Mouse (Mus musculus): Measurements from ENCODE around the gene Gm614. TPM values are rescaled to one million over a fixed set of nuclear protein-coding genes. Genes with fewer than 3 reads are reported as not detected.

Gene Gm614
- polyA plus RNA-seq, 1 experiment: not detected

- 72% methylated on average over 6 of the region's 6 CpGs for WGBS
- no peak for DNase-seq (ENCODE audit: low read depth, low spot score)
Observed at GRCm38 (mm10) chrX:101266631-101267030, 2.8 kb upstream of the Gm614 start.

DNA sequence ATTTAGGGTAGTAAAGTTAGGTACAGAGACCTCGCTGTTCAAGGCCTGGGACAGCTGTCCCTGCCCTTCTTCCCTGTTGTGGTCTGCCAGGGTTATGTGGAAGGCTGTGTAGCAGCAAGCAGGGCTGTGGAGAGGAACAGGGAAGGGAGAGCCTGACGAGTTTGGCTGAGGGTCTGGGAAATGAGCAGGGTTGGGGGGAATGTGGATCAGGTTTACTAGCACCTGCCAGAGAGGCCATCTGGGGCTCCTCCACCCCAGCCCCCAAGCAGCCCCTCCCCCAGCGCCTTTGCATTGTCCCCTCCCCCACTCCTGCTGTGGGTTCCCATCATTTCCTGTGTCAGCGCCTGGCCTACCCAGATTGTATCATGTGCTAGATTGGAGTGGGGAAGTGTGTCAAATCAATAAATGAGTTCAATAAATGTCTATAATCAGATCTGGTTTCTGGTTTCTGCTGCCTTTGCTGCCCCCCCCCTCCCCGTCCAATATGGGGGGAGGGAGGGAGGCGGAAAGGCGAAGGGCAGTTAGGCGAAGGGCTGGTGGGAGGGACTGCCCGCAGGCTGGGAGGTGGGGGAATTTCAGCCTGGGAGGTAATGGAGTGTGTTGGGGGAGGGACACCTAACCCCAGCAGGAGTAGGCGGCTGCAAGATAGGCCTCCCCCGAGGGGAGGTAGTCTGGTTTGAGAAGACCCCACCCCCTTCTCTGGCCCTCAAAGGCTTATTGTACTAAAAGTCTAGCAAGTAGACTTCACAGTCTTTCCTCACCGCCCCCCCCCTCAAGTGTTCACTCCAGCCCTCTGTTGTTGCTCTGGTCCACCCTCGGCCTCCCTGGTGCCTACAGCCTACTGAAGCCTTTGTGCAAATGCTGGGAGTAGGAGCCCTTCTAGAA is 3.1 kb downstream of the Gm614 start:
- no peak for DNase-seq (ENCODE audit: low read depth, low spot score)
- 57% methylated on average over 13 of the region's 13 CpGs for WGBS

DNA sequence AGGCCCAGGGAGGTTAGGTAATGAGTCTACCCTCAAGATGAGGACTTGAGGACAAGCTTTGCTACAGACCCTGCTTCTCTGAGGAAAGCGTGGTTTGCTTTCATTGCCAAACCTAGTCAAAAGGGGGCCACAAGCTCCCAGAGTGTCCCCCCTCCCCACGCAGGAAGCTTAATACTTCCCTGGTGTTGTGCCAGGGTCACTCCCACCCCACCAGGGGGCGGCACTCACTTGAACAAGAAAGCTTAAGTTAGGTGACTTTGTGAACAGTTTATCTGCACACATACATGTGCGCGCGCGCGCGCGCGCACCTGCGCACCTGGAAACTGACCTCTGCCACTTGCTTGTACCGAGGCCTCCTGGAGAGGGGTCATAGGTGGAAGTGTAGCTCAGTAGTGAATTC is 7.2 kb downstream of the Gm614 start:
- WGBS: 86% methylated on average over 13 of the region's 13 CpGs
- DNase-seq (ENCODE audit: low read depth, low spot score): no peak

DNA sequence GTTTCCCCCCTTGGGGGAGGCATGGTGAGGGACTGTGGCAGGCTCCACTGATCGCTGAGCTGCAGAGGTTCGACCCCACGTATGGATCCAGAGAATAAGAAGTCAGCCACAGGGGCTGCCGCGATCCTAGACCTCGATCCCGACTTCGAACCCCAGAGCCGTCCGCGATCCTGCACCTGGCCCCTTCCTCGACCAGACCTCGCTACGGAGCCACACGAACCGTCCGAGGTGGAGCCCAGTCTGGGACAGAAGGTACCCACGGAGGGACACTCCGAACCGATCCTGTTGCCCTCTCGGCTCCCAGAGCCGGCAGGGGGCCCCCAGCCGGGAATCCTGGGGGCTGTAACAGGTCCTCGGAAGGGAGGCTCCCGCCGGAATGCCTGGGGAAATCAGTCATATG is 9.1 kb downstream of the Gm614 start:
- WGBS: 11% methylated on average over 26 of the region's 26 CpGs
- DNase-seq (ENCODE audit: low read depth, low spot score): no peak

DNA sequence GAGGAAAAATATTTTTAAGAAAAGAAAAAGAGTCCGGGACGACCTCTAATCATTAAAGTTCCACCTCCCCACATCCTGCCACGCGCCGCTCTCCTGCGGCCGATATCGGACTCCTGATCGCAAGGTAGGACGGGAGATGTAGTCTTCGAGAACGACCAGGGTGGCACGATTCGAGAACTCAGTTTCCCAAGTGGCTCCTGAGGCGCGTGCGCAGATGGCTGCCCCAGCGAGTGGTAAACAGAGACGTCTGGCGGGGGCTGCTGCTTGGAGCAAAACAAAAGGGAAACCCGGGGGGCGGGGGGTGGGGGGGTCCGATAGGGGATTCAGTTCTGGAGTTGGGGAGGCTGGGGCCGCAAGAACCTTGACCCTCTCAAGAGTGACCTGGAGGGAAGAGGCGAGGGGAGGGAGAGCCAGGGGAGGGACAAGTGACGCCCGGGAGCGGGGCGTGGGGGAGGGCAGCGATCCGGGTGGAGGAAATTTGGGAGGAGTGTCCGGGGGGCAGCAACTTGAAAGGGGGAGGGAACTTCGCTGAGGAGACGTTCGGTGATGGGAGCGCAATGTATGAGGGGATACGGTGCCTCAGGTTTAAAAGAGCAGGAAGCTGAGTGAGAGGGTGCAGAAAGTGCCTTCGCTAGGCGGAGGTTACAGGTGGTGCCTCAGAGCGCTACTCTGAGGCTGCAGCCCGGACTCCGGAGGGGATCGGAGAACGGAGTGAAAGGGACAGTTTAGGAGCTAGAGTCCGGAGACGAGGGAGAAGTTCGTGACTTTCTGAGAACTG is 9.7 kb downstream of the Gm614 start, which contains the start of gene Foxo4:
TSS of gene Foxo4 (plus strand) at position 577 of the 778 bp plus-strand sequence.
- DNase-seq (ENCODE audit: low read depth, low spot score): peak; percentile 70
- 21% methylated on average over 46 of the region's 47 CpGs for WGBS

- 36% methylated on average over 1 of the region's 1 CpGs for WGBS
- no peak for DNase-seq (ENCODE audit: low read depth, low spot score)
Observed at GRCm38 (mm10) chrX:101245011-101245410, 18.8 kb downstream of the Gm614 start.

- 23% methylated on average over 7 of the region's 7 CpGs for WGBS
- no peak for DNase-seq (ENCODE audit: low read depth, low spot score)
Observed at GRCm38 (mm10) chrX:101222796-101223162, 41.0 kb downstream of the Gm614 start.

GRCm38 (mm10) chrX:101221834-101222795 is 41.7 kb downstream of the Gm614 start, which contains the start of gene Snx12:
Snx12 (minus strand) TSS chrX:101222563.
- WGBS: 19% methylated on average over 54 of the region's 55 CpGs
- DNase-seq (ENCODE audit: low read depth, low spot score): peak; percentile 16

Other genes starting within 250 kb of the Gm614 start
- not detected in 2 replicates for gene Tex11, start 204.3 kb downstream of the Gm614 start, polyA plus RNA-seq (2012; rRNA removed)
- gene Slc7a3, start 178.0 kb downstream of the Gm614 start, polyA plus RNA-seq (2012; rRNA removed): 0.56 and 1.1 TPM in 2 replicates
- gene Snx12, start 41.4 kb downstream of the Gm614 start, polyA plus RNA-seq (2012; rRNA removed): 18.2 and 19.2 TPM in 2 replicates
- gene Foxo4, start 9.5 kb downstream of the Gm614 start, polyA plus RNA-seq (2012; rRNA removed): 18.2 and 22.2 TPM in 2 replicates
- 23.9 and 24.0 TPM in 2 replicates for gene Il2rg, start 4.3 kb upstream of the Gm614 start, polyA plus RNA-seq (2012; rRNA removed)
- gene Gm20489, start 5.0 kb upstream of the Gm614 start, polyA plus RNA-seq (2012; rRNA removed): not detected in 2 replicates
- gene Med12, start 10.0 kb upstream of the Gm614 start, polyA plus RNA-seq (2012; rRNA removed): 56.7 and 77.4 TPM in 2 replicates
- gene Nlgn3, start 35.2 kb upstream of the Gm614 start, polyA plus RNA-seq (2012; rRNA removed): 0.10 and 0.26 TPM in 2 replicates
- 88.4 and 102 TPM in 2 replicates for gene Gjb1, start 112.4 kb upstream of the Gm614 start, polyA plus RNA-seq (2012; rRNA removed)
- gene Zmym3, start 156.9 kb upstream of the Gm614 start, polyA plus RNA-seq (2012; rRNA removed): 10.2 and 17.0 TPM in 2 replicates
- 89.2 and 104 TPM in 2 replicates for gene Nono, start 165.3 kb upstream of the Gm614 start, polyA plus RNA-seq (2012; rRNA removed)
- gene Itgb1bp2, start 185.1 kb upstream of the Gm614 start, polyA plus RNA-seq (2012; rRNA removed): 0.86 and 1.2 TPM in 2 replicates